Mouse (Mus musculus) lung, postnatal 0 days (tissue): Measurements from ENCODE around the gene Rps3. TPM values are rescaled to one million over a fixed set of nuclear protein-coding genes. Genes with fewer than 3 reads are reported as not detected.
A peak's percentile ranks its signal among the peaks of the same experiment; 100 is the strongest.
"Not testable (repeated sequence)": the region's sequence is repeated elsewhere in the genome, so short reads cannot be mapped to it uniquely, and the experiment has no call there.

Source experiments
- ATAC-seq: fragments of 200-750 bp; cut with Nextera tagmentation; 2 replicates; pipeline ENCODE4 v1.8.0; 2017; ENCODE audit warnings: moderate library complexity
- DNase-seq: peaks from one replicate; pipeline ENCODE4 v3.0.0-alpha.2; 2016; ENCODE audit warnings: low spot score
- H3K27ac ChIP-seq: fragments of 300-500 bp; sonication (generic); 2 replicates; pipeline ENCODE4 v1.5.1; 2014; ENCODE audit warnings: antibody characterized with exemption, mild to moderate bottlenecking, low read length, mixed read lengths
- H3K27me3 ChIP-seq: fragments of 300-500 bp; sonication (generic); replicated peaks from 2 replicates; pipeline ENCODE4 v1.6.1; 2014; ENCODE audit warnings: low read length, mixed read lengths; ENCODE audit not compliant: insufficient read depth
- H3K36me3 ChIP-seq: fragments of 300-500 bp; sonication (generic); 2 replicates; pipeline ENCODE4 v1.6.1; 2014; ENCODE audit warnings: low read length, mixed read lengths; ENCODE audit not compliant: insufficient read depth
- H3K4me1 ChIP-seq: fragments of 300-500 bp; sonication (generic); 2 replicates; pipeline ENCODE4 v1.6.1; 2014; ENCODE audit warnings: antibody characterized with exemption, low read depth, low read length, mixed read lengths; ENCODE audit not compliant: insufficient read depth
- H3K4me2 ChIP-seq: fragments of 300-500 bp; sonication (generic); replicated peaks from 2 replicates; pipeline ENCODE4 v1.6.1; 2014; ENCODE audit warnings: low read depth, mild to moderate bottlenecking, low read length, moderate library complexity, mixed read lengths
- H3K4me3 ChIP-seq: fragments of 300-500 bp; sonication (generic); 2 replicates; pipeline ENCODE4 v1.5.1; 2014; ENCODE audit warnings: low read depth, low read length
- H3K9ac ChIP-seq: fragments of 300-500 bp; sonication (generic); replicated peaks from 2 replicates; pipeline ENCODE4 v1.6.1; 2014; ENCODE audit warnings: low read depth, mild to moderate bottlenecking
- H3K9me3 ChIP-seq: fragments of 300-500 bp; sonication (generic); 2 replicates; pipeline ENCODE4 v1.6.1; 2016; ENCODE audit warnings: low read length, mixed read lengths
- CTCF ChIP-seq: IDR thresholded peaks from 2 replicates; pipeline ENCODE4 v1.5.1; 2016; ENCODE audit warnings: antibody characterized with exemption, mild to moderate bottlenecking
- EP300 ChIP-seq: IDR thresholded peaks from 2 replicates; pipeline ENCODE4 v1.6.1; 2016; ENCODE audit warnings: antibody characterized with exemption, mild to moderate bottlenecking, control low read depth
- WGBS: fragments of 180-500 bp; shearing (Covaris S2); extraction: QIAGEN DNeasy Blood & Tissue Kit; methylation state at CpG from one replicate; pipeline ENCODE4 v1.1.7; 2014; 5-methylcytosine and 5-hydroxymethylcytosine counted together
- polyA plus RNA-seq: library from polyadenylated mRNA; unstranded; fragments of >200 nt; fragmentation: Nextera tagmentation; extraction: Ambion mirVana; gene quantifications from 2 replicates; pipeline ENCODE4 v1.2.1, GENCODE M21; 2015

Gene Rps3
- polyA plus RNA-seq, 1 experiment from 2014 or later, result 625 TPM

DNA sequence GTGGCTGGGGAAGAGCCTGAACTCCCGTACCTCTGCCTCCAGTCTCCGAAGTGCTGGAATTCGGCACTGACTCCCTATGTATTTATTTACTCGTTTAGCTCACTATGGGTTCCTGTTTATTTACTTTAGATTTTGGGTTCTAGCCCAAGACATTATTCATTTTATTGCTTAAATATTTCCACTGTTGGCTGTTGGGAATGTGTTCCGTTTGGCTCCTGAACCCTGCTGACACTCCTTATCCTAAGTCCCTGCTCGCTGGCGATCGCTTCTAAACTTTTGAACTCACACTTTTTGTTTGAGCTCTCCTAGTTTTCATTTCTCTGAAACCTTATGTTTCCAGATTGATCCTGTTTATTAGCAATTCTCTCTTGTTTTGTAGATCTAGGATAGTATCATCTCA is 39.6 kb upstream of the Rps3 start:
- H3K27me3 ChIP-seq, result no peaks in the 10 kb centered on the region
- TF ChIP-seq CTCF, result no peak
- peak; percentile 81 for TF ChIP-seq EP300
- H3K27ac ChIP-seq, result no peak overlapping the region

DNA sequence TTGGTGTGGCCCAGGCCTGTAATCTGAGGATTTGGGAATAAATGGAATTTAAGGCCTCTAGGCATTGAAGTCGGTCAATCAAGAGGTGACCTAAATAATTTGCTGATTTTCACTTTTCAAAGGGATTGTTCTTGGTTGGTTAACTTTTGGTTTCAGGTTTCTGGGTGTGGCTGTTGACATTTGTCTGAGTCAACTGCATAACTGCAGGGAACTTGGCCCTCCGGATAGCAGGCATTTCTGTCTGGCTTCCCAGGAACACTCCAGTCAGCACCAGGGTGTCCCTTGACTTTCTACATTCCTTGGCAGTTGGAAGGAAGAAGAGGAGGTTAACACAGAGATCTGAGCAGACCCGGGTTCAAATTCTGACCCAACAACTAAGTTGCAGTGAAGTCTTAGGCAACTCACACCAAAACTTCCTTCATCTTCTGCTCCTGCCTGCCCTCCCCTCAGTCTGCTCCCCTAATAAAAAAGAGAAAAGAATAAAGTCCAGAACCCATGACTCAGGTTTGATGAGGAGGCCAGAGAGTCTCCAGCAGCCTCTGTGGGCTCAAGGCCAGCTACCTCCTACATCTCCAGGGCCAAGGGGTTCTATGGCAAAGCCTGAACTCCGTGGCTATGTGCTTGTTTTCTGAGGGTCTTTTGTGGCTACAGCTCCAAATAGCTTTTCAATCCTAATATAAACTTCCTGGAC is 35.6 kb upstream of the Rps3 start:
- Histone ChIP-seq H3K27ac (peak overlapping the region; percentile 55; the same call in 1 of the 2 replicates), H3K4me1 (no peaks in the 10 kb centered on the region), H3K36me3 (no peaks in the 10 kb centered on the region), H3K9ac (no peak overlapping the region), H3K9me3 (no peaks in the 10 kb centered on the region), H3K4me2 (no peak overlapping the region), H3K4me3 (no peak overlapping the region), H3K27me3 (no peaks in the 10 kb centered on the region)
- ATAC-seq, result peak; percentile 81
- WGBS, result 31% methylated on average over 4 of the region's 4 CpGs
- DNase-seq, result peak; percentile 89
- TF ChIP-seq CTCF (no peak), EP300 (peak; percentile 91)

More for the DNA sequence above, 39.6 kb upstream of the Rps3 start:
- ATAC-seq, result peak; percentile 81
- Histone ChIP-seq H3K36me3 (no peaks in the 10 kb centered on the region), H3K4me1 (no peaks in the 10 kb centered on the region), H3K4me2 (no peak overlapping the region), H3K9ac (no peak overlapping the region), H3K9me3 (no peaks in the 10 kb centered on the region), H3K4me3 (no peak overlapping the region)
- WGBS, result 41% methylated on average over 8 of the region's 8 CpGs
- DNase-seq, result peak; percentile 87

DNA sequence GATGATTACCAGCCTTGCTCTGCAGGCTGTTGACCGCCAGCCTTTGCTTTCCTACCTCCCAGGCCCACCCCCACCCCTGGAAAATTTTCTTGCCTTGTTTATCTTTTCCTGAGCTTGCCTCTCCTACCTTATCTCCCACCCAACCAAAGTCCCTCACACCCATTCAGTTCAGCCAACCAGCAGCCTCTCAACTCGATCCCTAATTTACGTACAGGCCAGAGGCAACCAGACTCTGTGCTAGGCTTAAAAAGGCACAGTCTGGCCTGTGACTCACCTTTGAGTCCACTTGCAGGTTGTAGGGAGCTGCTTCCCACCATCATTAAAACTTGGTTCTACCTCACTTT is 33.2 kb upstream of the Rps3 start:
- no peaks in the 10 kb centered on the region for H3K36me3 ChIP-seq
- 78% methylated on average over 3 of the region's 3 CpGs for WGBS
- H3K4me3 ChIP-seq, result no peak overlapping the region
- H3K9me3 ChIP-seq, result no peaks in the 10 kb centered on the region
- no peak overlapping the region for H3K4me2 ChIP-seq
- TF ChIP-seq EP300 (no peak), CTCF (no peak)
- no peaks in the 10 kb centered on the region for H3K4me1 ChIP-seq
- no peak overlapping the region for H3K9ac ChIP-seq
- H3K27ac ChIP-seq, result no peak overlapping the region
- ATAC-seq, result no peak; the same call in 1 of the 2 replicates
- no peaks in the 10 kb centered on the region for H3K27me3 ChIP-seq
- no peak for DNase-seq

- no peak overlapping the region for H3K27ac ChIP-seq
- H3K27me3 ChIP-seq, result no peaks in the 10 kb centered on the region
- WGBS, result 66% methylated on average over 9 of the region's 9 CpGs
- TF ChIP-seq CTCF (no peak), EP300 (no peak)
- H3K9me3 ChIP-seq, result no peaks in the 10 kb centered on the region
- H3K4me2 ChIP-seq, result no peak overlapping the region
- no peak overlapping the region for H3K4me3 ChIP-seq
- DNase-seq (no peak), ATAC-seq (no peak)
- no peaks in the 10 kb centered on the region for H3K36me3 ChIP-seq
- no peaks in the 10 kb centered on the region for H3K4me1 ChIP-seq
- no peak overlapping the region for H3K9ac ChIP-seq
Measured at GRCm38 (mm10) chr7:99516092-99516813, 32.7 kb upstream of the Rps3 start.

- H3K36me3 ChIP-seq, result no peaks in the 10 kb centered on the region
- no peak for DNase-seq
- H3K27ac ChIP-seq, result no peak overlapping the region
- no peaks in the 10 kb centered on the region for H3K9me3 ChIP-seq
- H3K27me3 ChIP-seq, result no peaks in the 10 kb centered on the region
- H3K4me3 ChIP-seq, result no peak overlapping the region
- WGBS, result 14% methylated on average over 8 of the region's 8 CpGs
- no peak overlapping the region for H3K9ac ChIP-seq
- ATAC-seq, result peak; percentile 37; the same call in 1 of the 2 replicates
- no peak for TF ChIP-seq EP300
- TF ChIP-seq CTCF, result no peak
- no peak overlapping the region for H3K4me2 ChIP-seq
- H3K4me1 ChIP-seq, result no peaks in the 10 kb centered on the region
Measured at GRCm38 (mm10) chr7:99510087-99510501, 26.6 kb upstream of the Rps3 start.

DNA sequence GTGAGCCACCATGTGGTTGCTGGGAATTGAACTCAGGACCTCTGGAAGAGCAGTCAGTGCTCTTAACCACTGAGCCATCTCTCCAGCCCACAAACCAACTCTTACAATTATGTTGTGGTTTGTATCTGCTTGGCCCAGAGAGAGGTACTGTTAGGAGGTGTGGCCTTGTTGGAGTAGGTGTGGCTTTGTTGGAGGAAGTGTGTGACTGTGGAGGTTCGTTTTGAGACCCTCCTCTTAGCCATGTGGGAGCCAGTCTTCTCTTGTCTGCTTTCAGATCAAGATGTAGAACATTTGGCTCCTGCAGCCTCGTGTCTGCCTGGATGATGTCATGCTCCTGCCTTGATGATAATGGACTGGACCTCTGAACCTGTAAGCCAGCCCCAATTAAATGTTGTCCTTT is 24.6 kb upstream of the Rps3 start:
- DNase-seq, H3K27ac ChIP-seq, H3K4me3 ChIP-seq, H3K27me3 ChIP-seq, H3K4me1 ChIP-seq, H3K36me3 ChIP-seq, H3K9ac ChIP-seq, ATAC-seq, H3K9me3 ChIP-seq, H3K4me2 ChIP-seq: not testable (repeated sequence)
- WGBS, result 21% methylated on average over 2 of the region's 2 CpGs
